Mouse (Mus musculus): ENCODE measurements around the gene 4833423E24Rik. TPM values are rescaled to one million over a fixed set of nuclear protein-coding genes. Genes with fewer than 3 reads are reported as not detected.

Gene 4833423E24Rik
- polyA plus RNA-seq (2016; fragmentation: Nextera tagmentation; extraction: Ambion mirVana), result not detected in 2 replicates

DNA sequence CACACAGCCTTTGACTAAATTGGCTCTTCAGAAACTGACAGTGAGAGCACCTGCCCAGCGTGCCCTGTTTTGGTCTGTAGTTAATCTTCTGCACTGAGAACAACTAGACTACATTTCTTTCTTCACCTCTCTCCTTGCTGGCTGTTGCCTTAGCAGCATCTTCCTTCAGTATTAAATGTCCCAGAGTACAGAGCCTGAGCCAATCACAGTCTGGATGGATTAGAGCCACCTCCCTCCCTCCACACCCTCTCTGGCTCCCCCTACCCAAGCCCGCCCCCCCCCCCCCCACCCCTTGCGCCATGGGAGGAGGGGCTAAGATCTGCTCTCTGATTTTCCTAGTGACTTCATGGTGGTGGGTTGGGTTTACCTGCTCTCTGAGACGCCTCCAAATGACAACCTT lies at the start of gene 4833423E24Rik:
TSS of gene 4833423E24Rik (minus strand) at position 146 of the 400 bp plus-strand sequence.
- no peak within 1 kb of the TSS for H3K9ac ChIP-seq
- 29% methylated on average over 4 of the region's 4 CpGs for WGBS
- ATAC-seq (ENCODE audit: insufficient number of reproducible peaks, low FRiP score), result no peak
- no peak within 1 kb of the TSS for H3K27ac ChIP-seq (ENCODE audit: poor library complexity, severe bottlenecking)
- H3K9me3 ChIP-seq (replicated peaks), result no peaks in the 10 kb centered on the region
- H3K36me3 ChIP-seq, result no peaks in the 10 kb centered on the region
- H3K4me1 ChIP-seq (replicated peaks), result no peaks in the 10 kb centered on the region
- H3K4me3 ChIP-seq, result no peak within 1 kb of the TSS
- H3K27me3 ChIP-seq (replicated peaks), result no peaks in the 10 kb centered on the region
- H3K4me2 ChIP-seq, result no peak within 1 kb of the TSS

DNA sequence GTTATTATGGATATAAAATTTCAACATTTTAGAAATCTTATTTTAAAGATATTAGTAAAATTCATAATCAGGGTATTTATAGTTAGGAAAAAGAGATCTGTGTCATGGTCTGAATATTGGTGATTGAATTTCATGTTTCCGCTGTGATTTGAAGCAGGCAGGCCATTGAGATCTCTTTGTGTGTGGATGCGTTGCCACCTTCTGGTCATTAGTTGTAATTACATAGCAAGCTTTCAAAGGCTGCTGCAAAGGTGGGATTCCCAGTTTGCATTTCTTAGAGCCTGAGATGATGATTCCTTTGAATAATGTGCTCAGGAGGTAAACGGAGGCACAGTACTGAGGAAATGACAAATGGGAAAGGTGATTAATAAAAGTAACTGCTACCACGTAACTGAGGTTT lies 42.4 kb upstream of the 4833423E24Rik start:
- H3K36me3 ChIP-seq, result no peaks in the 10 kb centered on the region
- no peak overlapping the region for H3K9ac ChIP-seq
- H3K4me3 ChIP-seq, result no peak overlapping the region
- no peaks in the 10 kb centered on the region for H3K9me3 ChIP-seq (replicated peaks)
- WGBS, result 20% methylated on average over 4 of the region's 4 CpGs
- no peak overlapping the region for H3K4me2 ChIP-seq
- no peaks in the 10 kb centered on the region for H3K4me1 ChIP-seq (replicated peaks)
- H3K27ac ChIP-seq (ENCODE audit: poor library complexity, severe bottlenecking), result no peak overlapping the region
- ATAC-seq (ENCODE audit: insufficient number of reproducible peaks, low FRiP score), result no peak
- H3K27me3 ChIP-seq (replicated peaks), result no peaks in the 10 kb centered on the region

DNA sequence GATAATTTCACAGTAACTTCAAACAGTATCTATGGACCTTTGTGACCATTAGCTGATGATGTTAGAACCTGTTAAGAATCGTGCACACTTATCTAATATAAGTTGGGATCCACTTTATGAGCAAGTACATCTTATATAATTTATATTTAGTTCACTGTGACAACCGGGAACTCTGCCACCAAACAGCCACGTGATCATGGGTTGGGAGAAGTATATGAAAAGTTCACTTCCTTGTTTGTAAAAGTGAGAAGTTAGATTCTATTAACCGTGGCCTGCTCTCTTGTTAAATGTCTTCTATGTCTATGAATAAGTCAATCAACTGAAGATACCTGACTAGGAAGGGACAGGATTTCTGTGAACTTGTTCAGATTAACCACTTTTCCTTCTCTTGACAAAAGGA lies 41.4 kb upstream of the 4833423E24Rik start:
- H3K4me2 ChIP-seq, result no peak overlapping the region
- no peaks in the 10 kb centered on the region for H3K9me3 ChIP-seq (replicated peaks)
- no peak overlapping the region for H3K4me3 ChIP-seq
- no peaks in the 10 kb centered on the region for H3K36me3 ChIP-seq
- H3K9ac ChIP-seq, result no peak overlapping the region
- no peaks in the 10 kb centered on the region for H3K27me3 ChIP-seq (replicated peaks)
- no peak overlapping the region for H3K27ac ChIP-seq (ENCODE audit: poor library complexity, severe bottlenecking)
- ATAC-seq (ENCODE audit: insufficient number of reproducible peaks, low FRiP score), result no peak
- no peaks in the 10 kb centered on the region for H3K4me1 ChIP-seq (replicated peaks)
- 46% methylated on average over 4 of the region's 4 CpGs for WGBS

DNA sequence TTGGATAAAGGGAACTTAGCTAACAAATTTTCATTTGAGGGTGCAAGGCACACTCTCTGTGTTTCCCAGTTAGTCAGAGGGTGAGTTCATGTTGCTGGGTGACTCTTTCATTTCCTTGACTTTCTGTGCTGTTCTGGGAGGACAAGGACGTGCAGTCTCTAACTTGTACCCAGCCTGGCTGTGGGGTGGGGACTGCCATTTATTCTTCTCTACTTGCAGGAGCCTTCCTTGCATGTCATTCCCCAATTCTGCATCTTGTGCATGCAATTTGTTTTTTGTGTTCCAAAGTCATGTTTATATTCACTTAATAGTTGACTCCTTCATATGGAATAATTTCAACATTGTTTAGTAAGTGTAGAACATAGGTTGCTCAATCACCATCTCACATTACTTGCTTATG lies 36.0 kb upstream of the 4833423E24Rik start:
- 55% methylated on average over 1 of the region's 1 CpGs for WGBS
- no peaks in the 10 kb centered on the region for H3K27me3 ChIP-seq (replicated peaks)
- no peaks in the 10 kb centered on the region for H3K9me3 ChIP-seq (replicated peaks)
- H3K36me3 ChIP-seq, result no peaks in the 10 kb centered on the region
- H3K4me2 ChIP-seq, result no peak overlapping the region
- H3K27ac ChIP-seq (ENCODE audit: poor library complexity, severe bottlenecking), result no peak overlapping the region
- H3K4me3 ChIP-seq, result no peak overlapping the region
- no peak for ATAC-seq (ENCODE audit: insufficient number of reproducible peaks, low FRiP score)
- H3K4me1 ChIP-seq (replicated peaks), result no peaks in the 10 kb centered on the region
- no peak overlapping the region for H3K9ac ChIP-seq

DNA sequence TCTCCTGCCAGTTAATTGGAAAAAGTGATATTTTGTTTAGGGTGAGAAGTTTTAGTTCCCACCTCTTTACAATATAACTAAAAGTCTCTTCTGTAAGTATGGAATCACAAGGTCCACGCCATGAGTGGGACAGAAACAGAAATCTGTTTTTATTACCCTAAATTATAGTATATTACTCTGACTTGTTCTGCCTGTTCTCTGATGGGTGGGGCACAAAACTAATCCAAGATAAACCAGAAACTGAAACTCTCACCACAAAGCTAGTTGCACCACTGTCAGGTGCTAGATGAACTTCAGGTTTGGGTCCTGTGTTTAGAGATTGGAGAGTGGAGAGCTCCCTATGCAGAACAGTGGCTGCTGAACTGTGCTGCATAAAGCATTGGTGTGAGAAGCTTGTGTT lies 15.1 kb upstream of the 4833423E24Rik start:
- Histone ChIP-seq H3K4me3 (no peak overlapping the region), H3K36me3 (no peaks in the 10 kb centered on the region), H3K27ac (ENCODE audit: poor library complexity, severe bottlenecking) (no peak overlapping the region), H3K4me1 (replicated peaks) (no peaks in the 10 kb centered on the region), H3K9ac (no peak overlapping the region), H3K9me3 (replicated peaks) (no peaks in the 10 kb centered on the region), H3K27me3 (replicated peaks) (no peaks in the 10 kb centered on the region), H3K4me2 (no peak overlapping the region)
- ATAC-seq (ENCODE audit: insufficient number of reproducible peaks, low FRiP score), result no peak
- WGBS, result 86% methylated on average over 1 of the region's 1 CpGs

DNA sequence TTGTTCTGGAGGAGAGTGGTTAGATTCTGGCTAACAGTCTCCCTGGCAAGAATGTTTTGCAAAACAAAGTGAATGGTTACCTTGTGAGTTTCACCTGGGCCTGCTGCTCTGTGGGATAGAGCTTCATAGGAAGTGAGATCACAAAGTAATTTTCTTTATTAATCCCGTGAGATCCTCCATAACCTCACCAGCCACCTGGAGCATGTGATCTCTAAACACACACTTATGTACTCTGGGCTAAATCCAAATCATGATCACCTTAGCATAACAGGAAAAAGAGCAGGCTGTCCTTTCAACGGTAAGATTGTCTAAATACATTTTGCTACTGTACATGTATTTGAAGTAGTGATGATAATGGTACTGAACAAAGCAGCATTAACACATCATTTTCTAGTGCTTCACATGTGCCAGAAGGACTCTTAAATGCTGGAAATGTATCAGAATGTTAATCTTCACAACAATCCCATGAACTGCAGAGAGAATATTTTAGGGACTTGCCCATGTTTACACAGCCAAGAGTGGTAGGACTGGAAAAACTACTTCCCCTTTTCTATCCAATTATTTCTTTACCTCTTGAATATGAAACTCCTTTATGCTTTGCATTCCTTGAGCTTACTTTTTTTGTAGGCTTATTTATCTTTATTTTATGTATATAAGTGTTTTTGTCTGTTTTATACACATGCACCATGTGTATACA lies 13.4 kb upstream of the 4833423E24Rik start:
- no peak overlapping the region for H3K4me3 ChIP-seq
- H3K4me1 ChIP-seq (replicated peaks), result no peaks in the 10 kb centered on the region
- H3K4me2 ChIP-seq, result no peak overlapping the region
- 70% methylated on average over 2 of the region's 2 CpGs for WGBS
- no peak overlapping the region for H3K9ac ChIP-seq
- no peak overlapping the region for H3K27ac ChIP-seq (ENCODE audit: poor library complexity, severe bottlenecking)
- no peak for ATAC-seq (ENCODE audit: insufficient number of reproducible peaks, low FRiP score)
- H3K27me3 ChIP-seq (replicated peaks), result no peaks in the 10 kb centered on the region
- no peaks in the 10 kb centered on the region for H3K36me3 ChIP-seq
- H3K9me3 ChIP-seq (replicated peaks), result no peaks in the 10 kb centered on the region

DNA sequence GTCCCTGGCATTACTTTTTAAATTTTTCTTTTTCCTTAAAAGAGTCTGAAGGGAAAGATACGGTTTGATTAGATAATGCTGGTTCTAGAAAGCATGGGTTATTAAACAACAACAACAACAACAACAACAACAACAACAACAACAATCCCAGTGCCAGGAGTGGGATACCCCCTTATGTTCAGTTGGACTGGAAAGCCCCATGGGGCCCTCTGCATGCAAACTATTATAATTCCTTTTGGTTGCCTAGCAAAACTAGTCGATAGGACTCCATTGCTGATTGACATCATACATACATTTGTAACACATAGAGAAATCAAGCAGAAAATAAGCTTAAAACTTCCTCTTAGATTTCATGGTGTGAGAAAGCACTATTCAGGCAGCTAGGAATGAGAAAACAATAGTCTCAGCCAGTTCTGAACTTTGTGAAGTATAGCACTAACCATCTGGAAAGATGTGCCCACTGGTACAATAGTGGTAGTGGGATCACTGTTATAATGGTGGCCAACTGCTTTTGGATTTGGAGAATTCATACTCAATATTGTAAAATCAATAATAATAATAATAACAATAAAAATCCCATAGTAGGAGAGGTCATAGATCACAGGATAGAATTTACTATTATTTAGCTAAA lies 4.2 kb upstream of the 4833423E24Rik start:
- no peak for ATAC-seq (ENCODE audit: insufficient number of reproducible peaks, low FRiP score)
- Histone ChIP-seq H3K9ac (no peak overlapping the region), H3K4me1 (replicated peaks) (no peaks in the 10 kb centered on the region), H3K9me3 (replicated peaks) (no peaks in the 10 kb centered on the region), H3K36me3 (no peaks in the 10 kb centered on the region), H3K27me3 (replicated peaks) (no peaks in the 10 kb centered on the region), H3K4me2 (no peak overlapping the region), H3K4me3 (no peak overlapping the region), H3K27ac (ENCODE audit: poor library complexity, severe bottlenecking) (no peak overlapping the region)
- 84% methylated on average over 2 of the region's 2 CpGs for WGBS

DNA sequence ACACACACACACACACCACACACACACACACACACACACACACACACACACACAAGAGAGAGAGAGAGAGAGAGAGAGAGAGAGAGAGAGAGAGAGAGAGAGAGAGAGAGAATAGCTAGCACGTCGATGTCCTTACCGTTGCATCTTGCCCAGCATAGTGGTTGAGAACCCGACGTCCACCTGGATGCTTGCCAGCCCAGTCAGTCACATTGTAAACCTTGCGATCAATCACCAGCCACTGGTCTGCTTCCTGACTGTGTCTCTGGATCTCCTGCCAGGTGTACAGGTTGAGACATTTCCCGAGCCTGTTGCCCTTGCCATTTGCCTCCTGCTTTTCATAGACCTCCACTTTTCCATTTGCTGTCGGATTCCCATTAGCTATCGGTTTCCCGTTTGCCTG lies 532 bp downstream of the 4833423E24Rik start:
- H3K4me1 ChIP-seq (replicated peaks), result no peaks in the 10 kb centered on the region
- 85% methylated on average over 10 of the region's 10 CpGs for WGBS
- no peak for ATAC-seq (ENCODE audit: insufficient number of reproducible peaks, low FRiP score)
- H3K9ac ChIP-seq, result no peak overlapping the region
- H3K27me3 ChIP-seq (replicated peaks), result no peaks in the 10 kb centered on the region
- H3K9me3 ChIP-seq (replicated peaks), result no peaks in the 10 kb centered on the region
- no peaks in the 10 kb centered on the region for H3K36me3 ChIP-seq
- no peak overlapping the region for H3K4me2 ChIP-seq
- no peak overlapping the region for H3K4me3 ChIP-seq
- no peak overlapping the region for H3K27ac ChIP-seq (ENCODE audit: poor library complexity, severe bottlenecking)

DNA sequence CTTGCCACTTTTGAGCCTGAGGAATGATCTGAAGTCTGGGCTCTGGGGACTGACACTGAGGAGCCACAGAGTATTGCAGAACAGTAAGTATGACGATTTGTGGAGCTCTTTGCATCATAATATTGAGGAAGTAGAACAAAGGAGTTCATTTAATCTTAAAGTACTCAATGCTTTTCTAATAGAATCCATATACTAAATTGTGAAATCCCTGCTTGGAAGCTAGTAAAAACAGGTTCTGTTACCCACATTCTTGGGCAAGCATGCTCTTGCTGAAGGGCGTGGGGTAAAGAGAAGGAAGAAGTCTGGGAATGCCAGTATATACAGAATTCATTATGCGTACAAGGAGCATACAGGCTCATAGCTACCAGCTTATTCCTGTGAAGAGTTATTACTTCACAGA lies 8.4 kb downstream of the 4833423E24Rik start:
- no peak overlapping the region for H3K9ac ChIP-seq
- ATAC-seq (ENCODE audit: insufficient number of reproducible peaks, low FRiP score), result no peak
- H3K27ac ChIP-seq (ENCODE audit: poor library complexity, severe bottlenecking), result no peak overlapping the region
- no peak overlapping the region for H3K4me3 ChIP-seq
- no peaks in the 10 kb centered on the region for H3K4me1 ChIP-seq (replicated peaks)
- no peak overlapping the region for H3K4me2 ChIP-seq
- H3K27me3 ChIP-seq (replicated peaks), result no peaks in the 10 kb centered on the region
- no peaks in the 10 kb centered on the region for H3K9me3 ChIP-seq (replicated peaks)
- 77% methylated on average over 3 of the region's 3 CpGs for WGBS
- no peaks in the 10 kb centered on the region for H3K36me3 ChIP-seq

DNA sequence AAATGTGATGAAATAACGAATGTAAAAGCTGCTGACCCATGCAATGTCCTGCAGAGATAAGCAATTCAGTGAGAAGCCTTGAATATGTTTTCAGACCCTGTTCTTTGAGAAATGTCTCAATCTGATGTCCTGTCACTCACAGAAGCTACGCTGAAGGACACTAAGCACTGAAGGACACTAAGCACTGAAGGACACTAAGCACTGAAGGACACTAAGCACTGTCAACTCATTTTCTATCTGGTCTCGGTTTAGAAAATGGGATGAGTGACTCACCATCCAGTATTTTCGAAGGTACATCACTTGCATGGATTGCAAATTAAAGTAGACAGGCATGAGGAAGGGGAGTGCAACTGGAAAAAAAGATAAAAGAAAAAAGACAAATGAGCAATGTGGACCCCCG lies 28.4 kb downstream of the 4833423E24Rik start:
- 62% methylated on average over 5 of the region's 5 CpGs for WGBS
- Histone ChIP-seq H3K36me3 (no peaks in the 10 kb centered on the region), H3K4me1 (replicated peaks) (no peaks in the 10 kb centered on the region), H3K9me3 (replicated peaks) (no peaks in the 10 kb centered on the region), H3K27ac (ENCODE audit: poor library complexity, severe bottlenecking) (no peak overlapping the region), H3K9ac (no peak overlapping the region), H3K4me2 (no peak overlapping the region), H3K4me3 (no peak overlapping the region), H3K27me3 (replicated peaks) (no peaks in the 10 kb centered on the region)
- no peak for ATAC-seq (ENCODE audit: insufficient number of reproducible peaks, low FRiP score)

DNA sequence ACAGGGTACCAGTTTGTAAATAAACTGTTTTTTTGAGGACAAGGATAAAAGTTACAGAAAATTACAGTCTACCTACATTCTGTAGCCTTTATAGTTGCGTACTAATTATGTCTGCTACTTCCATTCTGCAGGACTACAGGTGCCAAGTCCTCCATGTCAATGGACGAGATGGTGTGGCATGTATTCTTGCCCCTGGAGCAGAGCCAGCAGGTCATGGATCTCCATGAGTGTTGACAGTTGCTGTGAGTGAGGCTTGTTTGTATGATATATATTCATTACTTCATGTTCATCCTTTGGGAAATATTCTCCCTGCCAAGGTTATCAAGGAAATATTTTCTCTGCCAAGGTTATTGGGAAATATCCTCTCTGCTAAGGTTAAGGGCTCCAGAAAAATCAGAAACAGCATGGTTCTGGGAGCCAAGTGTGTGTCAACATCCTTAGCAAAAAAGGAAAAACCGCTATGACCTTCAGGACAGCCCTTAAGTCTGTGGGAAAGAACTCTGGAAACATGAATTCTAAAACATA lies 52.0 kb downstream of the 4833423E24Rik start:
- Histone ChIP-seq H3K9ac (no peak overlapping the region), H3K4me1 (replicated peaks) (no peaks in the 10 kb centered on the region), H3K36me3 (no peaks in the 10 kb centered on the region), H3K9me3 (replicated peaks) (peaks cover 6% of the 10 kb centered on the region; the same call in 1 of the 2 replicates), H3K4me2 (no peak overlapping the region), H3K4me3 (no peak overlapping the region), H3K27ac (ENCODE audit: poor library complexity, severe bottlenecking) (no peak overlapping the region), H3K27me3 (replicated peaks) (no peaks in the 10 kb centered on the region)
- WGBS, result 72% methylated on average over 3 of the region's 3 CpGs
- ATAC-seq (ENCODE audit: insufficient number of reproducible peaks, low FRiP score), result no peak

Data from heart, embryonic 12.5 days (tissue).